Mouse (Mus musculus): Measurements from ENCODE around the gene Ctnna2.

Ctnna2 gene

DNA sequence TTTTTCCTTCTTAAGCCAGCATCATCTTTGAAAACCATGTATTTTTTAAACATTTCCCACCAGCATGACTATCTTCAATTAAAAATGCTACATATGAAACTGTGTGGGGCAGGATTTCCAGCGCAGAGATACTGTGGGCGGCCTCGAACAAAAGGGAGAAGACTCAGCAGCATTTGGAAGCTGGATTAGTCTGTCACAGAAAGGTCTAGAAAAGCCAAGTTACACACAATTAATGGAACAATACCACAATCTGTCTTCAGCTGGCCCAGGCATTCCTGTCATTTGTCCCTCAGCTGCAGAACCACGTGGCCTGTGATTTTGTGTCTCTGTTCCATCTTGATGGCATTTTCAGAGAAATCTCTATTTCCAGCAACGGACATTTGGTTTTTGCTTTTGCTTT, 726.0 kb downstream of the Ctnna2 start:
- no peak for DNase-seq

- DNase-seq, result no peak
Observed at GRCm38 (mm10) chr6:77243541-77244231, 735.8 kb downstream of the Ctnna2 start.

DNA sequence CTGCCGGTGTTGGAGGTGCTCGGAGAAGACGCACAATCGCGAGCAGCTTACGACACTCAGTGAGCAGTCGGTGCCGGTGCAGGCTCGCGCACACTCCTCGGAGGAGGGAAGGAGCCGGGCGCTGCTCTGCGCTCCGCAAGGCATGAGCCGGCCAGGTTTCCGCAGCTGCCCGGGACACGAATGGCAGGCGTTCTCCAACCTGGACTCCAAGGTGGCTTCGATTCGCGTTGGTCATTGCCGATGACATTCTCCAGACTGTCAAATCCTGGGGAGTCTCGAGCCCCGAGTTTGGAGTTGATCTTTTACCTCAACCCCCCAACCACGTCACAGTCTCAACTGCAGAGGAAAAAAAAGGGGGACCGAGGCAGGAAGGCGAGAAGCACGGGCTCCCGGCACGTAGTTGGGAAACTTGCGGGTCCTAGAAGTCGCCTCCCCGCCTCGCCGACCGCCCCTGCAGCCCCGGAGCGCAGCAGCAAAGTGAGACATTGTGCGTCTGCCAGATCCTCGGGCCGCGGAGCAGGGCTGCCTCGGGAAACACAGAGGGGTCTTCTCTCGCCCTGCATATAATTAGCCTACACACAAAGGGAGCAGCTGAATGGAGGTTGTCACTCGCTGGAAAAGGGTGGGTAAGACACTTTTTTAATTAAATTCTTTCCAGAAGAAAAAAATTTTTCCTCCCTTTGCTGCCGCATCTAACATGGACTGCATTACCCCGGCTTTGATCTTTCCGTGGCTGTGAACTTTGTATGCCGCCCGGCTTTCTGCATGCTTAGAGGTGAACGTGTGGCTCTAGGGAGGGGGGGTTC, 736.7 kb downstream of the Ctnna2 start, which contains the start of gene Lrrtm1:
Lrrtm1 (plus strand) TSS at position 89 of the 806 bp plus-strand sequence.
- no peak for DNase-seq

GRCm38 (mm10) chr6:77240426-77240825, 739.1 kb downstream of the Ctnna2 start:
- DNase-seq, result no peak

DNA sequence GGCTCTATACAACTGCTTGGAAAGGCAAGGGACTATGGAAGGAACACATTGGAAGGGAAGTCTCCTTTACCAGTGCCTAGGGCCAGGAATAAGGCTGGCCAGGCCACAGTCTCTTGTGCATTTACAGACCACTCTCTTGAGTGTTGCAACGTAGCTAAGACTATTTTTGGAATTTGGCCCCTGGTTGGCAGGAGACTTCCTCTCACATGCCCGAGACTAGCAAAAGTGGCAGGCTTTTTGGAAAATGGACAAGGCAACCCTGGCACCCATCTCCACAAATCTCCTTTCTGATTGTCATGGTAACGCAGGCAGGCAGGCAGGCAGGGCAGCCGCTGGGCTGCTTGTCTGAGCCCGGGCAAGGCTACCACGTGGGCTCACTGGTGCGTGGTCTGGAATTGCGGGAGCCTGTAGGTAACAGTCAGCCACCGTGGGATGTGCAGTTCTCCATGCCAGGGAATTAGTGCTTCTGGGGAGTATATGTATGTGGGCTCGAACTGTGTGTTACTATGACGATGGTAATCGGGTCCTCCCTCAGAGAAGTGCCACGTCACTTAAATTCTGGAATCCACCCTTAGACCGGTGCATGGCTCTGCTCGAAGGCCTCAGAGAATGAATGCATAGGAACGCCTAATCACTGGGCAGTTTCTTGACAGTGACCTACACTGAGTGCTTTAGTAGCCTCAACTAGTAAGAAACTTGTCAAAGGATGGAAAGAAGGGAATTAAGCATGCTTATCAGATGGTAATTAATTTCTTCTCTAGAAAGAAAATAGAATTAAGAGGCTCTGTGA, 756.5 kb downstream of the Ctnna2 start:
- DNase-seq, result no peak

DNA sequence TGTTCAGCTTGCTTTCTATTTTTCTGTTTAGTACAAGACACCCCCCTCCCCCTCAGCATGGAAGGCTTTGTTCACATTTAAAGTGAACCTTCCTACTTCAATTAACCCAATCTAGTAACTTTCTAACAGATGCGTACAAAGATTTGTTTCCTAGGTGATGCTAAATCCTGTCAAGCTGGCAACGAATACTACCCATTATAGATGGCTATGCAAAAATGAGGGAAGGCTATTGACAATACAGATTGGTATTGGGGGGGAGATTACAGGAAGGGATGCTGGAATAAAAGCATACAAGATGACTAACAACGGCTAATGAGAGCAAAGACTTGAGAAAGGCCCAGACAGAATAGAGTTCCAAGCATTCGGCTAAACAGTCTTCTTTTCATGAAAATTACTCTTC, 758.7 kb downstream of the Ctnna2 start:
- DNase-seq, result no peak

DNA sequence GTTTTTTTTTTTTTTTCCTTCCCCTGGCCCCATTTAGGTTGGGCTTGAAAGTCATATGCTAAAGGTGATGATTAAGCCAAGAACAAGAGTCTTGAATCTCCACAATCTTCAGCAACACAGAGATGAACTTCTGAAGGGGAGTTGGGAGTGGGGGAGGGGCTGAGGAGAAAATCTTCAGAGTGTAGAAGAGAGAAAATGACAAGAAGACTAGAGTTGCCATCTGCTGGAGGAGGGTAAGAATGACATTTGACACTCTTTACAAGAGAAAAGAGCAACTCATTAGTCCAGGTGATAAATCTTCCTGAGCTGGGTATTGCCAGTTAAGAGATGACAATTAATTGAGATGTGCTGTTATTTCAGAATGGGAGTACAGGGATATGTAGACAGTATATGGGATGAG, 760.6 kb downstream of the Ctnna2 start:
- no peak for DNase-seq

DNA sequence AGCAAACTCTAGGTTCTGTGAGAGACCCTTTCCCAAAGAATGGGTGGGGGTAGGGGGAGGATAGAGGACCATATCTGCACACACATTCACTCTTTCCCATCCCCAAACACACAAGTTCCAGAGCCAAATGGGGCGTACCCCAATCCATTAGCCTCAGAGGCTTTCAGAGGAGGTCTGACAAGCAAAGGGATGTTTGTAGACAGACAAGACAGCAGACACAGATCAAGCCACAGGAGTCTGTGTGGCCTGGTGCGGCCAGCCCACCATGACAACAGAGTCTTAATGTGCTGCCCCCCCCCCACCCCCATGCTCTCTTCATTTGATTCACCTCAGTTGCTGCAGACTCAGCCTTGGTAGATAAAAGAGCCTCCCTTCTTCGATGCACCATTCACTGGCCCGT, 764.2 kb downstream of the Ctnna2 start:
- DNase-seq, result no peak

DNA sequence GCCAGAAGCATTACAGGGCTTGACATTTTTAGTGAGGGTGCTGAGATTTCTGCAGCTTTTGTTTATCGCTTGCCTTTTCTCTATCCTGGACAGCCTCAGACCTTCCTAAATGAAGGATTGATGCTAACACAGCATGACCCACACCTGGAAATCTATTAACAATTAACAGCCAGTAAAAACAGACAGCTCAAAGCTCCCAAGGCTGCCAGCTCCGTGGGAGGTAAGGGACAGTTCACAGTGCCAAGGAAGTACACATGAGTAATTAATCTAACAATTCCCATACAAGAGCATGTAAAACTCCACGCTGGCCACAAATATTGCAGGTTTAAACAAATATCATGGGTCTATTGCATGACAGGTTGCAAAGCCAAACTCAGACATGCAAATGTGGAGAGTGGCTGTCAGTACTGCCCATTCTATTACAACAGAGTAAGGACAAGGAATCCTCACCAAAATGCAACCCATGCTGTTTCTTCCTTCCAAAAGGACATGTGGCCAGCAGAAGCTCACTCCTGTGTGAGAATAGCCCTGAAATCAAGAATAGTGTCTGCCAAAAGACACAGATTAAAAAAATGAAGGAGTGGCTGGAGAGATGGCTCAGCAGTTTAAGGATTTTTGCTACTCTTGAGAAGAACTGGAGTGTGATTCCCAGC, 765.6 kb downstream of the Ctnna2 start:
- DNase-seq, result no peak

DNA sequence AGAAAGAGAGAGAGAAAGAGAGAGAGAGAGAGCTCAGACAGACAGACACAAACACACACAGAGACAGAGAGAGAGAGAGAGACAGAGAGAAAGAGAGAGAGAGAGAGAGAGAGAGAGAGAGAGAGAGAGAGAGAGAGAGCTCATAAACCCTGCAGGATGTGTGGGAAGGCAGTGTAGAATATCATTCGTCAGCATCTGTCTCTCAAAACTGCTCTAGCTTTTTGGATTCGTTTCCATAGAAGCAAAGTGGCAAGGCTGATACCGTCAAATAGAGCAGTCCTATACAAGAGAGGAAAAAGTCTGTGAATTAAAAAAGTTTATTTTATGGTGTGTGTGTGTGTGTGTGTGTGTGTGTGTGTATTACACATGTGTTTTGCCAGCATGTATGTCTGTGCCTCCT, 769.6 kb downstream of the Ctnna2 start:
- no peak for DNase-seq

DNA sequence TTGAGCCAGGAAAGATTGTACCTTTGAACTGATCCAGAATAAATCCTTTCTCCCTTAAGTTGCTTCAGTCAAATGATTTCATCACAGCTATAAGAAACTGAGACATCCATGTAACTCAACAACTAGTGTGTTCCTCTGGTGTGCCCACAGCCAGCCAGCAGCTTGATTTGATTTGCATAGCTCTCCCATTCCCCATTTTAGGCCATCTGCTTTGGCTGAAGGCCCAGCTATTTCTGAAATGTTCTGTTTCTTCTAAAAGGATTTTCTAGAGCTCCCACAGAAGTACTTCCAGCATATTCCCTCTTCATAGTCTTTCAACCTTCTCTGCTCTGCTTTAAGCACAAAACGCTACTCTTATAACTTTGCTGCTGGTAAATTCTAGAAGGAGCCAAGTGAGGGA, 770.3 kb downstream of the Ctnna2 start:
- no peak for DNase-seq

GRCm38 (mm10) chr6:77199375-77199774, 780.1 kb downstream of the Ctnna2 start:
- DNase-seq, result no peak

GRCm38 (mm10) chr6:77196650-77197049, 782.8 kb downstream of the Ctnna2 start:
- no peak for DNase-seq

DNA sequence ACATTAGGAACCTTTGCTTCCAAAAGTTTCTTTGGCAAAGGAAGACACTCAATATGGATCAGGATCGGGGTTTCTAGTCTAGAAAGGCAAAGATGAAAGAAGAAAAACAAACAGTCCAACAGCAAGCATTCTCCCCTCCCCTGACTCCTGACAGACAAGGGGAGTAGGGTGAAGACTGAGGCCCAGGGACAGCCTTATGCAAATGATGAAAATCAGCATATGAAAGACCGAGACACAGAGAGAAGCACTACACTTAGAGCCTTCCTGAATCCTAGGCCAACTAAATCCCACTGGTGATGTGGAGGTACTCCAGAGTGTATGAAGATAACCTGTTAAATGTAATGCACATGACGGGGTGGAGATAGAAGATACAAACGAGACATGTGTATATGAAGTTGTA, 787.9 kb downstream of the Ctnna2 start:
- no peak for DNase-seq

GRCm38 (mm10) chr6:77188628-77189027, 790.9 kb downstream of the Ctnna2 start:
- no peak for DNase-seq

- no peak for DNase-seq
Observed at GRCm38 (mm10) chr6:77185751-77186150, 793.7 kb downstream of the Ctnna2 start.

- no peak for DNase-seq
Observed at GRCm38 (mm10) chr6:77184896-77185295, 794.6 kb downstream of the Ctnna2 start.

- no peak for DNase-seq
Observed at GRCm38 (mm10) chr6:77175764-77176163, 803.7 kb downstream of the Ctnna2 start.

DNA sequence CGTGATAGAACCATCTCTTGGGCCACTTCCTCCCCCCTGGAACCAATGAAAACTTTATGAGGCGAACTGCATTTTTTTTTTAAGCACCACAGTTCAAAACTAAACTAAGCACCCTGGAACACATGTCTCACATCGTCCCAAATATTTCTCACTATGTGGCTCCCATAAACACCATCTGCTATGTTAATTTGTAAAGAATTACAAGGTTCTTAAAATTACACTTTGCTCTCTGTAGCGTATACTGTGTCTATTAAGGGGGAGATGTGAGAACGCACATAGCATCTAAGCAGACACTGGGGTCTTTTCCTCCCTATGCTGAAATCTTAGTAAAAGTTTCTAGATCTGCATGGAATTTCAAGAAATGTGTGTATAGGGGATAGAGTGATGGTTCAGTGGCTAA, 822.5 kb downstream of the Ctnna2 start:
- DNase-seq, result no peak

GRCm38 (mm10) chr6:77139306-77139920, 840.1 kb downstream of the Ctnna2 start:
- DNase-seq, result no peak

GRCm38 (mm10) chr6:77120926-77121325, 858.6 kb downstream of the Ctnna2 start:
- no peak for DNase-seq

- DNase-seq, result no peak
Observed at GRCm38 (mm10) chr6:77120510-77120909, 859.0 kb downstream of the Ctnna2 start.
